Mouse (Mus musculus): ENCODE results near the gene Gm28305. TPM values are rescaled to one million over a fixed set of nuclear protein-coding genes. Genes with fewer than 3 reads are reported as not detected.

Gene Gm28305
- polyA plus RNA-seq, 1 experiment = not detected

GRCm38 (mm10) chr9:104064571-104064970, 24.1 kb downstream of the Gm28305 start:
- H3K4me1 ChIP-seq = peaks cover 38% of the 10 kb centered on the region
- no peaks in the 10 kb centered on the region for H3K9me3 ChIP-seq
- peaks cover 21% of the 10 kb centered on the region for H3K36me3 ChIP-seq (replicated peaks; ENCODE audit: low read length)
- TF ChIP-seq GATA1 (IDR thresholded peaks at IDR 0.05; ENCODE audit: borderline replicate concordance, low read length) (no peak), FLI1 (IDR thresholded peaks at IDR 0.05; ENCODE audit: low read length) (no peak)
- no peaks in the 10 kb centered on the region for H3K27me3 ChIP-seq (replicated peaks)
- no peak overlapping the region for H3K4me3 ChIP-seq (replicated peaks)

DNA sequence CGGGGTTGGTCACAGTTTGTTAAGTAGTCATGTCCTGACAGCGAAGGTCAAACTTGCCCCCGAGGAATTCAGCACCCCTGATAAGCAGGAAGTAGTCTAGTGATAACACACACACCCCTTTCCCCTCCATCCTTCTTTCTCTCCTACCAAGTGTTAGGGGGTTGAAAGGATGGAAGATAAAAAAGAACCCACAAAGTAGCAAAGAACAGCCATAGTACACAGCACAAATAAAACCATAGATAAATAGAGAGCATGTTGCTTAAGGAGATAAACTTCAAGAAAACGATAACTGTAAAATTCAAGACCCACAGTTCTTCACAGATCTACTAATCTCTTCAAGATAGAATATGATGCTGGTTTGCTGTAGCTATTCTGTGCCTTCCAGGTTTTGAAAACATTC, 29.8 kb downstream of the Gm28305 start:
- Histone ChIP-seq H3K4me1 (peaks cover 9% of the 10 kb centered on the region), H3K4me3 (replicated peaks) (no peak overlapping the region), H3K27me3 (replicated peaks) (no peaks in the 10 kb centered on the region), H3K9me3 (no peaks in the 10 kb centered on the region), H3K36me3 (replicated peaks; ENCODE audit: low read length) (peaks cover 18% of the 10 kb centered on the region)
- TF ChIP-seq GATA1 (IDR thresholded peaks at IDR 0.05; ENCODE audit: borderline replicate concordance, low read length) (no peak), FLI1 (IDR thresholded peaks at IDR 0.05; ENCODE audit: low read length) (no peak)

DNA sequence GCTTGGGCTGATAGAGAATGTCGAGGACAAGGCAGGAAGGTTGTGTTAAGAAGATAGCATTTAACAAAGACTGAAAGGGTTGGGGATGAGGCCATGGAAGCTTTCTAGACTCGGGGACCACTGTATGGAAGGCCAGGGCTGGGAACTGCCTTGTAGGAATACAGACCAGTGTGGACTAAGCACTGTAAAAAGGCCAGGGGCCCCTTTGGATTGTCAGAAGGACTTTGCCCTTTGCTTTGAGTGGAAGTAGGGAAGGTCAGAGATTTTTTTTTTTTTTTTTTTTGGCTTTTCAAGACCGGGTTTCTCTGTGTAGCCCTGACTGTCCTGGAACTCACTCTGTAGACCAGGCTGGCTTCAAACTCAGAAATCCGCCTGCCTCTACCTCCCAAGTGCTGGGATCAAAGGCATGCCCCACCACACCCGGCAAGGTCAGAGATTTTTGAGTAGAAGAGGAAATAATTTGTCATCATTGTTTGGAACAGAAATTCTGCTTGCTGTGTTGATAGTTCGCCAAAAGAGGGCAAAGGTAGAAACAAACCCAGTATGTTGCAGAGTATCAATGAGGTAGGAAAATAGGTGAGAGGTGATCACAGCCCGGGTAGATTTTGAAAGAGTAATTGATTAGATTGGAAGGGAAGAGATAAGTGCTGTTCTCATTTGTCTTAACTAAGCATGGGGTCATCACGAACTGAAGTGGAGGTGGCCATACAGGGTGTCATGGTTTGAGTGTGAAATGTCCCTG, 30.6 kb downstream of the Gm28305 start:
- Histone ChIP-seq H3K9me3 (no peaks in the 10 kb centered on the region), H3K4me1 (peaks cover 9% of the 10 kb centered on the region), H3K4me3 (replicated peaks) (no peak overlapping the region), H3K36me3 (replicated peaks; ENCODE audit: low read length) (peaks cover 25% of the 10 kb centered on the region), H3K27me3 (replicated peaks) (no peaks in the 10 kb centered on the region)
- TF ChIP-seq GATA1 (IDR thresholded peaks at IDR 0.05; ENCODE audit: borderline replicate concordance, low read length) = no peak
- no peak for TF ChIP-seq FLI1 (IDR thresholded peaks at IDR 0.05; ENCODE audit: low read length)

- H3K36me3 ChIP-seq (replicated peaks; ENCODE audit: low read length) = peaks cover 66% of the 10 kb centered on the region
- TF ChIP-seq FLI1 (IDR thresholded peaks at IDR 0.05; ENCODE audit: low read length) = no peak
- no peak for TF ChIP-seq GATA1 (IDR thresholded peaks at IDR 0.05; ENCODE audit: borderline replicate concordance, low read length)
- peaks cover 7% of the 10 kb centered on the region for H3K4me1 ChIP-seq
- no peaks in the 10 kb centered on the region for H3K27me3 ChIP-seq (replicated peaks)
- H3K4me3 ChIP-seq (replicated peaks) = no peak overlapping the region
- H3K9me3 ChIP-seq = no peaks in the 10 kb centered on the region
These were observed 35.3 kb downstream of the Gm28305 start for GRCm38 (mm10) chr9:104075808-104076207.

GRCm38 (mm10) chr9:104078780-104079179, 38.3 kb downstream of the Gm28305 start:
- Histone ChIP-seq H3K4me3 (replicated peaks) (no peak overlapping the region), H3K9me3 (no peaks in the 10 kb centered on the region), H3K27me3 (replicated peaks) (no peaks in the 10 kb centered on the region), H3K36me3 (replicated peaks; ENCODE audit: low read length) (peaks cover 89% of the 10 kb centered on the region), H3K4me1 (peaks cover 6% of the 10 kb centered on the region; the same call in 1 of the 2 replicates)
- TF ChIP-seq FLI1 (IDR thresholded peaks at IDR 0.05; ENCODE audit: low read length) (no peak), GATA1 (IDR thresholded peaks at IDR 0.05; ENCODE audit: borderline replicate concordance, low read length) (no peak)

DNA sequence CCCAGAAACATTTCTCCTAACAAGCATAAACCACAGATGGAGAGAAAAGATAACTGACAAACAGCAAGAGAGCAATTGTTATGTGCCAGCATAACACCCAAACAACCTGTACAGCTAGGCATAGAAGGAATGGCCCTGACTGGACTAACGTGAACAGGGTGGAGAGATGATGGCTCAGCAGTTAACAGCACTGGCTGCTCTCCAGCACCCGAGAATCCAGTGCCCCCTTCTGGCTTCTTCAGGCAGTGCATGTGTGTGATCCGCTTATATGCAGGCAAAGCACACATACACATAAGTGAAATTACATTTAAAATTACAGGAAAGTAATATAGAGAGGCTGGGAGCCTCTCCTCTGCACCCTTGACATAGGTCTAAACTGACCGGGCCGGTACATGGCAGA, 38.9 kb downstream of the Gm28305 start:
- TF ChIP-seq GATA1 (IDR thresholded peaks at IDR 0.05; ENCODE audit: borderline replicate concordance, low read length) (no peak), FLI1 (IDR thresholded peaks at IDR 0.05; ENCODE audit: low read length) (no peak)
- peaks cover 6% of the 10 kb centered on the region; the same call in 1 of the 2 replicates for H3K4me1 ChIP-seq
- H3K27me3 ChIP-seq (replicated peaks) = no peaks in the 10 kb centered on the region
- H3K4me3 ChIP-seq (replicated peaks) = no peak overlapping the region
- H3K9me3 ChIP-seq = no peaks in the 10 kb centered on the region
- peaks cover 91% of the 10 kb centered on the region for H3K36me3 ChIP-seq (replicated peaks; ENCODE audit: low read length)

DNA sequence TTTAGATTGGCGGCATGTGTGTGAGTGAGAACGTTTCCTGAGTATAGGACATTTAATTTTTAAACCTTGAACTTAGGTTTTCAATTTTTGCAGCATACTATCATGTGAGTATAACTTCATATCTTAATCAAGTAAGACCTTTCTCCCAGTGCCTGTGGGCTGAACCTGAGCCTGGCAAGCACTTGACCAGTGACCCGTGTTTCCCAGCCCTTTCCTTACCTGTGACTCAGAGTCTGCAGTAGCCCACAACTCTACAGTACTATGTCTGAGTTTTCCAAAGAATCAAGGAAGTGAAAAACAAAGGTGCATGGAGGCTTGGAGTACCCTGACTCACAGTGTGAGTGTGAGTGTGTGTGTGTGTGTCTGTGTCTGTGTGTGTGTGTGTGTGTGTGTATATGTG, 39.6 kb downstream of the Gm28305 start:
- Histone ChIP-seq H3K27me3 (replicated peaks) (no peaks in the 10 kb centered on the region), H3K36me3 (replicated peaks; ENCODE audit: low read length) (peaks cover 91% of the 10 kb centered on the region), H3K4me3 (replicated peaks) (no peak overlapping the region), H3K4me1 (peaks cover 6% of the 10 kb centered on the region; the same call in 1 of the 2 replicates), H3K9me3 (no peaks in the 10 kb centered on the region)
- no peak for TF ChIP-seq FLI1 (IDR thresholded peaks at IDR 0.05; ENCODE audit: low read length)
- TF ChIP-seq GATA1 (IDR thresholded peaks at IDR 0.05; ENCODE audit: borderline replicate concordance, low read length) = no peak

DNA sequence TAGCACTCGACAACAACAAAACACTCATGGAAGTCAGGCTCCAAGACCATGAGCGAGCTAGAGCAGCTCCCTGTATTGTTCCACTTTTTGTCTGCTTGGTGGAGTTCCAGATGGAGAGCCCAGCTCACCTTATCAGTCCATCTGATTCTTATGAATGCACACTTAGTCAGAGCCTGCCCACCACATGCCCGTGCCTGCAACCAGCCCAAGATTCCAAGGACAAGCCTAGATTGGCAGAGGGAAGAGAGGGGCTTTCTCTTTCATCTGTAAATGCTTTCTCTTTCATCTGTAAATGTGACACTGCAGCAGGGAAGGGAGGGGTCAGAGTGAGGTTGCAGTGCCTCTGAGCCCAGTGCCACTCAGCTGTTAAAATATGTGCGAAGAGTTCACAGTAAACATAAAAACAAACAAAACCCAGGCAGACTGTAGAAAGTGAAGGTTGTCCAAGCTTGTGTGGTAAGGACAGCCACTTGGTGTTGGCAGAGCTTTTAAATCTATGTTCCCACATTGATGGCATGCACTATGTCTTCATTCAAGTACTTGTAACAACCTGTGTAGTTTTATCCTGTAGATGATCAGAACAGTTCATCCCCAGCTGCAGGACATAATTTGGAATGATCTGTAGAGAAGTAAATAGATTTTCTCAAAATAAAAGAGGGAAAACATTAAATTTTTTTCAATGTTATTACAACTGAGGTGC, 45.4 kb downstream of the Gm28305 start:
- H3K36me3 ChIP-seq (replicated peaks; ENCODE audit: low read length) = peaks cover 82% of the 10 kb centered on the region
- TF ChIP-seq FLI1 (IDR thresholded peaks at IDR 0.05; ENCODE audit: low read length) (no peak), GATA1 (IDR thresholded peaks at IDR 0.05; ENCODE audit: borderline replicate concordance, low read length) (no peak)
- no peak overlapping the region for H3K4me3 ChIP-seq (replicated peaks)
- H3K9me3 ChIP-seq = no peaks in the 10 kb centered on the region
- no peaks in the 10 kb centered on the region for H3K27me3 ChIP-seq (replicated peaks)
- H3K4me1 ChIP-seq = peaks cover 14% of the 10 kb centered on the region

DNA sequence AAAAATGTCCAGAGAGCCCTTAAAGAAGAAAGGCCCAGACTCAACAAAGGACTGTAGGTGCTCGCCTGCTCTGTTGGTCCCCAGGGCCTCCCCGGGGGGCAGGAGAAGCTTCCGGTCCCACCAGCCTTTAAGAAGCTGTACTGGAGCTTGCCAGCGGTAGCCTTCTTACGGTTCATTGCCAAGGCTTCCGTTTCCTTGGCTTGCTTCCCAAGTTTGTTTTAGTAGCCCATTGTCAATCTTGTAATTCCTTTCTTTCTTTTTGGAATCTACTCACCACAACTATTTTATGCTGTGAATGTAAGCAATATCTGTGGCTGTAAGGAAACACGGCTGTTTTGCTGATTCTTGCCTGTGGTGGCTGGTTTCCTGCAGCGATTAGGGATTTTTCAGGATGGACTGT, 48.1 kb downstream of the Gm28305 start:
- H3K4me3 ChIP-seq (replicated peaks) = no peak overlapping the region
- H3K4me1 ChIP-seq = peaks cover 16% of the 10 kb centered on the region
- H3K9me3 ChIP-seq = no peaks in the 10 kb centered on the region
- no peaks in the 10 kb centered on the region for H3K27me3 ChIP-seq (replicated peaks)
- TF ChIP-seq GATA1 (IDR thresholded peaks at IDR 0.05; ENCODE audit: borderline replicate concordance, low read length) (no peak), FLI1 (IDR thresholded peaks at IDR 0.05; ENCODE audit: low read length) (no peak)
- peaks cover 78% of the 10 kb centered on the region for H3K36me3 ChIP-seq (replicated peaks; ENCODE audit: low read length)

DNA sequence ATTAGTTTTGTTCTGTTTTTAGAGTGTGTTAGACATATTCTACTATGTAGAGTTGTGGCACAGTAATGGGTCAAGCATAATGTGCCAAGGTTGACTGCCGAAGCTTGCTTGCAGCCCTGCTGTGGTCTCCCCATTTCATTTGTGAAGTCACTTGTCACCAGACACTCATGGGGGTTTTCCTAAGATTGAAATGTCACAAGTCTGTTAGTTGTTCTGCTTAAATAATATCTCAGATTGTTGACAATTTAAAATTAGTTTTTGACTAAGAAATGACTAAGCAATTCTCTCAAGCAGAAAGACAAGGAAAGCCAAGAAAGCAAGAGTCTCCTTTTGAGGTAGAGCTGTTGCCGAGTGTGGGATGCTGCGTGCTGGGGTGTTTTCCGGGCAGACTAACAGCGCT, 52.5 kb downstream of the Gm28305 start:
- no peaks in the 10 kb centered on the region for H3K9me3 ChIP-seq
- TF ChIP-seq GATA1 (IDR thresholded peaks at IDR 0.05; ENCODE audit: borderline replicate concordance, low read length) (no peak), FLI1 (IDR thresholded peaks at IDR 0.05; ENCODE audit: low read length) (no peak)
- H3K4me1 ChIP-seq = peaks cover 20% of the 10 kb centered on the region
- H3K36me3 ChIP-seq (replicated peaks; ENCODE audit: low read length) = peaks cover 65% of the 10 kb centered on the region
- H3K27me3 ChIP-seq (replicated peaks) = no peaks in the 10 kb centered on the region
- no peak overlapping the region for H3K4me3 ChIP-seq (replicated peaks)
